Mouse (Mus musculus): ENCODE data around the gene Mogs. TPM values are rescaled to one million over a fixed set of nuclear protein-coding genes. Genes with fewer than 3 reads are reported as not detected.

The Mogs gene
- polyA plus RNA-seq, 1 experiment from 2014 or later, result 27.2 TPM

DNA sequence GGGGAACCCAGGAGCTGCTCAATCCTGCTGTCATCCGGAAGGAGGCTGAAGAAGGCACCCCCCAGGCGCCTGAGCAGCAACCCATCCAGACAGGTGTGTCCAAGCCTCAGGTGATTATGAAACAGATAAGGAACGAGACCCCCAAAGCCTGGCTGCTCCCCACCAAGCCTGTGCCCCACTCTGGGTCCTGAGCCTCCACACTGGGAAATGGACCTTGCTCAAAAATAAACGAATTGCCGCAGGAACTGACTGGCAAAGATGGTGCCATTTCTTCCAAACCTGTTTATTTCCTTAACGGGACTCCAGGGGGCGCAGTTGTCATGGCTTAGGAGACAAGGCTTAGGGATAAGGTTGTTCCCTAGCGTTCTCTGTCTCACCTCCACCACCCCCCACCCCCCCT is 47.4 kb downstream of the Mogs start:
- H3K4me3 ChIP-seq, result peak overlapping the region; percentile 26
- H3K9ac ChIP-seq, result peak overlapping the region; percentile 17; the same call in 1 of the 2 replicates
- WGBS, result 2% methylated on average over 8 of the region's 8 CpGs

GRCm38 (mm10) chr6:83165026-83165606 is 49.8 kb downstream of the Mogs start:
- peaks cover 26% of the 10 kb centered on the region for H3K27me3 ChIP-seq
- peak overlapping the region; percentile 90 for H3K9ac ChIP-seq
- H3K9me3 ChIP-seq, result no peaks in the 10 kb centered on the region
- 6% methylated on average over 6 of the region's 6 CpGs for WGBS
- peak overlapping the region; percentile 95 for H3K27ac ChIP-seq (replicated peaks)
- H3K36me3 ChIP-seq, result no peaks in the 10 kb centered on the region
- peak; percentile 43; the same call in 1 of the 2 replicates for ATAC-seq (ENCODE audit: low FRiP score, low read depth)
- H3K4me3 ChIP-seq, result peak overlapping the region; percentile 83
- H3K4me2 ChIP-seq, result peak overlapping the region; percentile 65
- peaks cover 57% of the 10 kb centered on the region for H3K4me1 ChIP-seq (replicated peaks)

More for the DNA sequence above, 47.4 kb downstream of the Mogs start:
- no peak for ATAC-seq (ENCODE audit: low FRiP score, low read depth)
- no peaks in the 10 kb centered on the region for H3K9me3 ChIP-seq
- H3K4me1 ChIP-seq (replicated peaks), result peaks cover 35% of the 10 kb centered on the region
- H3K27me3 ChIP-seq, result peaks cover 29% of the 10 kb centered on the region
- peak overlapping the region; percentile 54 for H3K4me2 ChIP-seq
- H3K27ac ChIP-seq (replicated peaks), result no peak overlapping the region
- H3K36me3 ChIP-seq, result no peaks in the 10 kb centered on the region

- H3K36me3 ChIP-seq, result no peaks in the 10 kb centered on the region
- under 1% methylated on average over 47 of the region's 58 CpGs for WGBS
- H3K4me1 ChIP-seq (replicated peaks), result peaks cover 63% of the 10 kb centered on the region
- peak within 1 kb of the TSS; percentile 65 for H3K4me2 ChIP-seq
- peaks cover 20% of the 10 kb centered on the region for H3K27me3 ChIP-seq
- H3K4me3 ChIP-seq, result peak within 1 kb of the TSS; percentile 83
- H3K27ac ChIP-seq (replicated peaks), result peak within 1 kb of the TSS; percentile 95
- H3K9ac ChIP-seq, result peak within 1 kb of the TSS; percentile 90
- no peaks in the 10 kb centered on the region for H3K9me3 ChIP-seq
- ATAC-seq (ENCODE audit: low FRiP score, low read depth), result peak; percentile 82
Observed at GRCm38 (mm10) chr6:83165607-83166242, 50.4 kb downstream of the Mogs start, which contains the start of gene Dctn1. Dctn1 (plus strand) TSS chr6:83165920.

GRCm38 (mm10) chr6:83166243-83166630 is 50.9 kb downstream of the Mogs start:
- peak; percentile 35 for ATAC-seq (ENCODE audit: low FRiP score, low read depth)

More at GRCm38 (mm10) chr6:83166243-83166630, 50.9 kb downstream of the Mogs start:
- H3K9ac ChIP-seq, result peak overlapping the region; percentile 90
- H3K27ac ChIP-seq (replicated peaks), result peak overlapping the region; percentile 95
- H3K4me3 ChIP-seq, result peak overlapping the region; percentile 83
- peak overlapping the region; percentile 65 for H3K4me2 ChIP-seq
- peaks cover 68% of the 10 kb centered on the region for H3K4me1 ChIP-seq (replicated peaks)
- no peaks in the 10 kb centered on the region for H3K36me3 ChIP-seq
- WGBS, result under 1% methylated on average over 12 of the region's 12 CpGs
- H3K27me3 ChIP-seq, result peaks cover 15% of the 10 kb centered on the region
- no peaks in the 10 kb centered on the region for H3K9me3 ChIP-seq

MicroRNAs within 50 kb of the gene (microRNA counts, 519-probe panel; counts per million panel counts)
- microRNA mmu-miR-3470a+mmu-miR-3470b, result not detected

Small RNAs within 50 kb of the gene (microRNA-seq; reads per million reads assigned to microRNA genes)
- gene Mir3470a, result not detected

Other genes with a start within 250 kb of the Mogs start
- 22.5 and 22.7 TPM in 2 replicates for gene Sema4f, start 175.7 kb upstream of the Mogs start, polyA plus RNA-seq (2015; fragmentation: Nextera tagmentation; extraction: Ambion mirVana)
- 0.61 TPM in 1 of 2 replicates, not detected in the other for gene M1ap, start 168.6 kb upstream of the Mogs start, polyA plus RNA-seq (2015; fragmentation: Nextera tagmentation; extraction: Ambion mirVana)
- 1.7 and 2.6 TPM in 2 replicates for gene Dok1, start 82.0 kb upstream of the Mogs start, polyA plus RNA-seq (2015; fragmentation: Nextera tagmentation; extraction: Ambion mirVana)
- gene Loxl3, start 81.3 kb upstream of the Mogs start, polyA plus RNA-seq (2015; fragmentation: Nextera tagmentation; extraction: Ambion mirVana), result 6.6 and 6.7 TPM in 2 replicates
- 168 and 186 TPM in 2 replicates for gene Aup1, start 61.0 kb upstream of the Mogs start, polyA plus RNA-seq (2015; fragmentation: Nextera tagmentation; extraction: Ambion mirVana)
- 78.3 and 79.8 TPM in 2 replicates for gene Htra2, start 60.2 kb upstream of the Mogs start, polyA plus RNA-seq (2015; fragmentation: Nextera tagmentation; extraction: Ambion mirVana)
- 0.62 and 0.75 TPM in 2 replicates for gene Dqx1, start 57.7 kb upstream of the Mogs start, polyA plus RNA-seq (2015; fragmentation: Nextera tagmentation; extraction: Ambion mirVana)
- gene Tlx2, start 45.2 kb upstream of the Mogs start, polyA plus RNA-seq (2015; fragmentation: Nextera tagmentation; extraction: Ambion mirVana), result 1.2 TPM in 1 of 2 replicates, not detected in the other
- 45.8 and 45.9 TPM in 2 replicates for gene Pcgf1, start 37.6 kb upstream of the Mogs start, polyA plus RNA-seq (2015; fragmentation: Nextera tagmentation; extraction: Ambion mirVana)
- gene Lbx2, start 29.1 kb upstream of the Mogs start, polyA plus RNA-seq (2015; fragmentation: Nextera tagmentation; extraction: Ambion mirVana), result not detected in 2 replicates
- gene Ccdc142, start 13.9 kb upstream of the Mogs start, polyA plus RNA-seq (2015; fragmentation: Nextera tagmentation; extraction: Ambion mirVana), result 5.9 and 6.8 TPM in 2 replicates
- 5.5 and 6.0 TPM in 2 replicates for gene Gm42688, start 13.9 kb upstream of the Mogs start, polyA plus RNA-seq (2015; fragmentation: Nextera tagmentation; extraction: Ambion mirVana)
- 113 and 124 TPM in 2 replicates for gene Mrpl53, start 6.5 kb upstream of the Mogs start, polyA plus RNA-seq (2015; fragmentation: Nextera tagmentation; extraction: Ambion mirVana)
- 155 and 161 TPM in 2 replicates for gene Wbp1, start 6.1 kb downstream of the Mogs start, polyA plus RNA-seq (2015; fragmentation: Nextera tagmentation; extraction: Ambion mirVana)
- gene Ino80b, start 9.9 kb downstream of the Mogs start, polyA plus RNA-seq (2015; fragmentation: Nextera tagmentation; extraction: Ambion mirVana), result 13.8 and 16.3 TPM in 2 replicates
- 14.9 and 17.8 TPM in 2 replicates for gene Rtkn, start 20.0 kb downstream of the Mogs start, polyA plus RNA-seq (2015; fragmentation: Nextera tagmentation; extraction: Ambion mirVana)
- 17.8 and 19.3 TPM in 2 replicates for gene Wdr54, start 40.9 kb downstream of the Mogs start, polyA plus RNA-seq (2015; fragmentation: Nextera tagmentation; extraction: Ambion mirVana)
- 9.7 and 9.8 TPM in 2 replicates for gene 1700003E16Rik, start 40.9 kb downstream of the Mogs start, polyA plus RNA-seq (2015; fragmentation: Nextera tagmentation; extraction: Ambion mirVana)
- gene Dctn1, start 50.4 kb downstream of the Mogs start, polyA plus RNA-seq (2015; fragmentation: Nextera tagmentation; extraction: Ambion mirVana), result 148 and 160 TPM in 2 replicates
- gene Slc4a5, start 104.3 kb downstream of the Mogs start, polyA plus RNA-seq (2015; fragmentation: Nextera tagmentation; extraction: Ambion mirVana), result 2.2 and 2.8 TPM in 2 replicates
- 28.9 and 32.8 TPM in 2 replicates for gene Mthfd2, start 210.4 kb downstream of the Mogs start, polyA plus RNA-seq (2015; fragmentation: Nextera tagmentation; extraction: Ambion mirVana)
- 22.9 and 24.6 TPM in 2 replicates for gene Mob1a, start 210.5 kb downstream of the Mogs start, polyA plus RNA-seq (2015; fragmentation: Nextera tagmentation; extraction: Ambion mirVana)
- gene Bola3, start 233.7 kb downstream of the Mogs start, polyA plus RNA-seq (2015; fragmentation: Nextera tagmentation; extraction: Ambion mirVana), result 60.3 and 67.6 TPM in 2 replicates

Data from hindbrain, embryonic 15.5 days (tissue).